Mouse (Mus musculus) MEL (cell line): Measurements from ENCODE around the gene Mybphl. TPM values are rescaled to one million over a fixed set of nuclear protein-coding genes. Genes with fewer than 3 reads are reported as not detected.

ENCODE experiments used
- DNase-seq: peaks from one replicate; pipeline ENCODE4 v3.0.0; 2011; ENCODE audit warnings: low read depth, low spot score
- H3K27ac ChIP-seq: 2 replicates; pipeline ENCODE4 v1.5.1; 2012; ENCODE audit warnings: low read depth, mild to moderate bottlenecking, control low read depth, low read length, moderate library complexity; ENCODE audit not compliant: control insufficient read depth
- H3K27me3 ChIP-seq, 2 experiments: fragments of 150-350 bp in 1 of 2; sonication (generic) in 1 of 2; 2 replicates each; pipeline ENCODE4 v1.6.1; 2012; ENCODE audit warnings: low read length in 2 of 2, mild to moderate bottlenecking in 2 of 2, improper control_type of control experiment in 1 of 2, moderate library complexity in 1 of 2; ENCODE audit not compliant: insufficient read depth in 2 of 2, control insufficient read depth in 1 of 2
- H3K36me3 ChIP-seq, 2 experiments: 2 replicates each; pipeline ENCODE4 v1.6.1; 2012 to 2014; ENCODE audit warnings: low read length in 2 of 2, improper control_type of control experiment in 1 of 2, inconsistent platforms in 1 of 2, mild to moderate bottlenecking in 1 of 2; ENCODE audit not compliant: insufficient read depth in 2 of 2, control insufficient read depth in 1 of 2
- H3K4me1 ChIP-seq, 2 experiments: fragments of 150-350 bp in 1 of 2; sonication (generic) in 1 of 2; 2 replicates each; pipeline ENCODE4 v1.6.1; 2012; ENCODE audit warnings: low read length in 2 of 2, improper control_type of control experiment in 1 of 2, mild to moderate bottlenecking in 1 of 2; ENCODE audit not compliant: insufficient read depth in 2 of 2, control insufficient read depth in 1 of 2
- H3K4me3 ChIP-seq, 2 experiments: fragments of 150-350 bp in 1 of 2; sonication (generic) in 1 of 2; 2 replicates each; pipeline ENCODE4 v1.5.1; 2012; ENCODE audit warnings: low read depth in 2 of 2, low read length in 2 of 2, mild to moderate bottlenecking in 2 of 2, moderate library complexity in 2 of 2, control low read depth in 1 of 2, improper control_type of control experiment in 1 of 2; ENCODE audit not compliant: control insufficient read depth in 1 of 2, insufficient read depth in 1 of 2
- H3K79me2 ChIP-seq: 2 replicates; pipeline ENCODE4 v1.6.1; 2012; ENCODE audit warnings: mild to moderate bottlenecking, low read length, moderate library complexity; ENCODE audit not compliant: control insufficient read depth, poor library complexity, insufficient read depth
- H3K9ac ChIP-seq: 2 replicates; pipeline ENCODE4 v1.6.1; 2012; ENCODE audit warnings: low read depth, mild to moderate bottlenecking, control low read depth, low read length, moderate library complexity; ENCODE audit not compliant: control insufficient read depth, poor library complexity, severe bottlenecking
- H3K9me3 ChIP-seq: fragments of 150-350 bp; sonication (generic); replicated peaks from 2 replicates; pipeline ENCODE4 v1.6.1; 2012; ENCODE audit warnings: mild to moderate bottlenecking, low read length, improper control_type of control experiment, moderate library complexity; ENCODE audit not compliant: insufficient read depth
- BHLHE40 ChIP-seq: IDR thresholded peaks from 2 replicates; pipeline ENCODE4 v1.6.1; 2012; ENCODE audit warnings: low read depth, mild to moderate bottlenecking, inconsistent platforms, low read length, improper control_type of control experiment, borderline replicate concordance
- CHD1 ChIP-seq: IDR thresholded peaks from 2 replicates; pipeline ENCODE4 v1.6.1; 2012; ENCODE audit warnings: low read depth, mild to moderate bottlenecking, inconsistent platforms, low read length, improper control_type of control experiment
- CTCF ChIP-seq, 3 experiments: IDR thresholded peaks in 2 of 3; conservative IDR thresholded peaks in 1 of 3; 2 replicates each; pipeline ENCODE4 v1.5.1; 2011 to 2012; ENCODE audit warnings: low read length in 3 of 3, low read depth in 2 of 3, mild to moderate bottlenecking in 2 of 3, improper control_type of control experiment in 1 of 3, inconsistent platforms in 1 of 3, mixed read lengths in 1 of 3, moderate library complexity in 1 of 3; ENCODE audit not compliant: control insufficient read depth in 1 of 3, insufficient read depth in 1 of 3, poor library complexity in 1 of 3, severe bottlenecking in 1 of 3
- ELF1 ChIP-seq: IDR thresholded peaks from 2 replicates; pipeline ENCODE4 v1.6.1; 2014; ENCODE audit warnings: low read depth, mild to moderate bottlenecking, inconsistent platforms, low read length, improper control_type of control experiment, moderate library complexity
- GATA1 ChIP-seq: IDR thresholded peaks from 2 replicates; pipeline ENCODE4 v1.6.1; 2011; ENCODE audit warnings: low read depth, low read length, improper control_type of control experiment
- HCFC1 ChIP-seq: IDR thresholded peaks from 2 replicates; pipeline ENCODE4 v1.6.1; 2012; ENCODE audit warnings: low read depth, mild to moderate bottlenecking, inconsistent platforms, low read length, improper control_type of control experiment, moderate library complexity
- JUND ChIP-seq: IDR thresholded peaks from 2 replicates; pipeline ENCODE4 v1.6.1; 2011; ENCODE audit warnings: low read depth, mild to moderate bottlenecking, improper control_type of control experiment, low read length
- KAT2A ChIP-seq: conservative IDR thresholded peaks from 2 replicates; pipeline ENCODE4 v1.6.1; 2012; ENCODE audit warnings: low read depth, low read length, improper control_type of control experiment, inconsistent platforms
- MAX ChIP-seq: IDR thresholded peaks from 2 replicates; pipeline ENCODE4 v1.6.1; 2011; ENCODE audit warnings: low read length, improper control_type of control experiment
- MEF2A ChIP-seq: IDR thresholded peaks from 2 replicates; pipeline ENCODE4 v1.6.1; 2014; ENCODE audit warnings: low read depth, mild to moderate bottlenecking, inconsistent platforms, low read length, improper control_type of control experiment; ENCODE audit not compliant: poor library complexity, insufficient replicate concordance, severe bottlenecking; ENCODE audit errors: extremely low read depth
- MXI1 ChIP-seq: IDR thresholded peaks from 2 replicates; pipeline ENCODE4 v1.6.1; 2011; ENCODE audit warnings: mild to moderate bottlenecking, low read depth, low read length, improper control_type of control experiment
- MYB ChIP-seq: IDR thresholded peaks from 2 replicates; pipeline ENCODE4 v1.6.1; 2011; ENCODE audit warnings: mild to moderate bottlenecking, low read depth, low read length, improper control_type of control experiment
- MYC ChIP-seq: IDR thresholded peaks from 2 replicates; pipeline ENCODE4 v1.6.1; 2011; ENCODE audit warnings: low read depth, mild to moderate bottlenecking, low read length, improper control_type of control experiment, moderate library complexity
- NELFE ChIP-seq: IDR thresholded peaks from 2 replicates; pipeline ENCODE4 v1.6.1; 2011; ENCODE audit warnings: low read depth, low read length, improper control_type of control experiment
- NRF1 ChIP-seq: IDR thresholded peaks from 2 replicates; pipeline ENCODE4 v1.6.1; 2014; ENCODE audit warnings: low read depth, mild to moderate bottlenecking, inconsistent platforms, low read length, improper control_type of control experiment, moderate library complexity; ENCODE audit not compliant: poor library complexity, insufficient read depth, severe bottlenecking
- POLR2AphosphoS2 ChIP-seq: IDR thresholded peaks from 2 replicates; pipeline ENCODE4 v1.6.1; 2011; ENCODE audit warnings: low read length, improper control_type of control experiment
- RCOR1 ChIP-seq: IDR thresholded peaks from 2 replicates; pipeline ENCODE4 v1.6.1; 2012; ENCODE audit warnings: low read depth, mild to moderate bottlenecking, inconsistent platforms, low read length, improper control_type of control experiment
- TCF12 ChIP-seq: IDR thresholded peaks from 2 replicates; pipeline ENCODE4 v1.6.1; 2014; ENCODE audit warnings: low read depth, mild to moderate bottlenecking, inconsistent platforms, low read length, improper control_type of control experiment, moderate library complexity
- UBTF ChIP-seq: IDR thresholded peaks from 2 replicates; pipeline ENCODE4 v1.6.1; 2012; ENCODE audit warnings: low read depth, mild to moderate bottlenecking, inconsistent platforms, low read length, improper control_type of control experiment, moderate library complexity, borderline replicate concordance; ENCODE audit not compliant: insufficient read depth
- USF2 ChIP-seq, 2 experiments: IDR thresholded peaks; 2 replicates each; pipeline ENCODE4 v1.6.1; 2011 to 2012; ENCODE audit warnings: improper control_type of control experiment in 2 of 2, low read length in 2 of 2, borderline replicate concordance in 1 of 2, inconsistent platforms in 1 of 2, low read depth in 1 of 2, mild to moderate bottlenecking in 1 of 2; ENCODE audit not compliant: insufficient read depth in 1 of 2
- polyA plus RNA-seq, 2 experiments: library from polyadenylated mRNA; stranded (reverse) in 1 of 2; unstranded in 1 of 2; fragments of >175 nt in 1 of 2; fragments of >200 nt in 1 of 2; gene quantifications; 2 replicates each; pipeline versions ENCODE4 v1.2.1 to v1.2.4; 2012; ENCODE audit warnings: low replicate concordance in 2 of 2, low read depth in 1 of 2; ENCODE audit not compliant: insufficient read length in 2 of 2, insufficient read depth in 1 of 2, missing spikeins in 1 of 2
- total RNA-seq: library from RNA; depleted of rRNA; stranded (reverse); fragments of 300-350 nt; gene quantifications from 2 replicates; pipeline ENCODE4 v1.2.3, GENCODE M21; 2012

The Mybphl gene
- total and polyA plus RNA-seq, 3 experiments = not detected

- TF ChIP-seq ELF1 (0 out of 2 replicates have a peak, but pooled peaks have one; percentile 23), MAX (no peak), CTCF (IDR thresholded peaks at IDR 0.05 in 2 of 3, conservative IDR thresholded peaks at IDR 0.05 in 1 of 3; ENCODE audit: control insufficient read depth in 1 of 3, insufficient read depth in 1 of 3, low read depth in 2 of 3, low read length in 3 of 3, poor library complexity in 1 of 3, severe bottlenecking in 1 of 3) (peak in 2 of 3 experiments; percentile 89 to 95)
These were observed 24.4 kb downstream of the Mybphl start (continued) for GRCm38 (mm10) chr3:108389111-108389545.

GRCm38 (mm10) chr3:108392299-108392698, 27.6 kb downstream of the Mybphl start:
- Histone ChIP-seq H3K36me3 (no peaks in the 10 kb centered on the region), H3K4me3 (no peak overlapping the region), H3K79me2 (no peaks in the 10 kb centered on the region), H3K9ac (no peak overlapping the region), H3K27me3 (peaks cover 0 to 4% of the 10 kb centered on the region in 2 experiments; a peak in 2 of 4 replicates), H3K4me1 (no peaks in the 10 kb centered on the region), H3K9me3 (no peaks in the 10 kb centered on the region), H3K27ac (no peak overlapping the region)
- DNase-seq = no peak
- TF ChIP-seq JUND (no peak), MYC (no peak), KAT2A (no peak)

DNA sequence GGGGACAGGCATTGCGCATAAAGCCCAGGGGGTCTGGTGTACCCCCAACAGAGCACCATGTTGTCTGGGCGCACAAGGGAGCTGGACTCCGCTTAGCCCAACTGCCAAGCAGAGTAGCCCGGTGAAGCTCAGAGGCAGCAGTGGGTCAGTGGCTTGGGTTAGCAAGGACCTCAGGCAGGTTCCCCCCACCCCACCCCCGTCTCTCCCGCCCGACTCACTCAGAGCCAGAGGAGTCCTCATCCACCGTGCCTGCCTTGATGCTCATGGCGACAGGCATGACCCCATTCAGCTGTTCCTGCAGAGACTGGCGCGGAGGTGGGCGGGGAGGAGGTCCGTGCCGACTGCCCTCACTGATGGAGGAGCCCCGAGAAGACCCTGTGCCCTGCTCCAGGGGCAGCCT, 28.1 kb downstream of the Mybphl start:
- no peaks in the 10 kb centered on the region for H3K9me3 ChIP-seq
- no peak overlapping the region for H3K27ac ChIP-seq
- H3K36me3 ChIP-seq = no peaks in the 10 kb centered on the region
- H3K9ac ChIP-seq = no peak overlapping the region
- no peaks in the 10 kb centered on the region for H3K4me1 ChIP-seq
- H3K27me3 ChIP-seq = peaks cover 0 to 4% of the 10 kb centered on the region in 2 experiments; a peak in 2 of 4 replicates
- H3K79me2 ChIP-seq = no peaks in the 10 kb centered on the region
- no peak overlapping the region for H3K4me3 ChIP-seq
- TF ChIP-seq MYB (no peak), CTCF (IDR thresholded peaks at IDR 0.05 in 2 of 3, conservative IDR thresholded peaks at IDR 0.05 in 1 of 3; ENCODE audit: control insufficient read depth in 1 of 3, insufficient read depth in 1 of 3, low read depth in 2 of 3, low read length in 3 of 3, poor library complexity in 1 of 3, severe bottlenecking in 1 of 3) (no peak), HCFC1 (no peak), MXI1 (no peak), POLR2AphosphoS2 (no peak), RCOR1 (no peak), CHD1 (no peak), GATA1 (no peak), TCF12 (no peak), NELFE (no peak), BHLHE40 (no peak), UBTF (no peak), MEF2A (no peak), USF2 (IDR thresholded peaks at IDR 0.05; ENCODE audit: borderline replicate concordance in 1 of 2, insufficient read depth in 1 of 2, low read depth in 1 of 2, low read length in 2 of 2) (no peak), NRF1 (no peak)
- DNase-seq = no peak
